Mouse (Mus musculus): ENCODE data around the gene Scimp.

The Scimp gene

DNA sequence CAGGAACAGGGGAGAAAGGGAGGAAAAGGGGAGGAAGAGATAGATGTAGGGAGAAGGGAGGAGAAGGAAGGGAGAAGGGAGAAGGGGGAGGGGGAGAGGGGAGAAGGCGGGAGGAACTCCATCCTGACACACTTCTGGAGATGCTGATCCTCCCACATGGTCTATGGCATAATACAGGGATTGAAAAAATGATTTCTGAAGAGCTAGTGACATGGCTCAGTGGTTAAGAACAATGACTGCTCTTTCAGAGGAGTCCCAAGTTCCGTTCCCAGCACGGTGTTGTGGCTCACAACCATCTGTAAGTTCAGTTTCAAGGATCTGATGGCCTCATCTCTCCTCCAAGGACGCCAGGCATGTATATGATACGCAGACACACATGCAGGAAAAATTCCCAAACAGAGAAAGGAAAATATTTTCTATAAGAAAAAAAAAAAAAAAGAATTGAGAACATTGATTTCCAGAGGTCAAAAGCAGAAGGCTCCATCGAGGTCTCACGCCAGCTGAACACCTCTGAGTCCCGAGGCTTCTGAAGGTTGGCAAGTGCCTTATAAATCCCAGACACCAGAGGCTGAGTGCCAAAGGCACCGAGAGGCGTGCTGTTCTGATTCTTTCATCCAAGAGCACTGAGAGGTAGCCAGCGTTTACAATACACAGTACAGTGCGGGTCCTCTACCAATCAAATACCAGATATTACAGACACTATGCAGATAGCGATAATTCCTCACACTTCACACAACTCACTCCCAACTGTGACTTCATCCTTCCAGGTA is 730 bp downstream of the Scimp start:
- in situ Hi-C loops (cut with MboI, MseI) = loop anchor here (5.0 kb wide), 1 partner anchor 34 kb away; no protein-coding TSS in a partner anchor

DNA sequence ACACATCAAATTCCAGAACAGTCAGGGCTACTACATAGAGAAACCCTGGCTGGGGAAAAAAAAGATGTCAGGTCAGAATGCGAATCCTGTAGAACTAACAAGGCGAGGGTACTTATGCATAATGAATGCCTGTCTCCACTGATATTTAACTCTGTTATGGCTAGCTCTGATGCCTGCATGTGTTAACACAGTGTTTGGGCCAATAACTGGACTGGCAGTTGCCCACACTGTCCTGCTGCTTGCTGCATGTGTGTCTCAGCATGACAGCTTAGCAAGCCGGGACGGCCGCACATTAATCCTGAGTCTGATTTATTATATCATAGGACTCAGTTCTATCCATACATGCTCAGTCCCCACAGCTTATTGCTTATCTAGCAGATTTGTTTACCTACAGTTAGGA is 1.3 kb downstream of the Scimp start:
- in situ Hi-C loops (cut with MboI, MseI) = loop anchor here (5.0 kb wide), 1 partner anchor 34 kb away; no protein-coding TSS in a partner anchor

DNA sequence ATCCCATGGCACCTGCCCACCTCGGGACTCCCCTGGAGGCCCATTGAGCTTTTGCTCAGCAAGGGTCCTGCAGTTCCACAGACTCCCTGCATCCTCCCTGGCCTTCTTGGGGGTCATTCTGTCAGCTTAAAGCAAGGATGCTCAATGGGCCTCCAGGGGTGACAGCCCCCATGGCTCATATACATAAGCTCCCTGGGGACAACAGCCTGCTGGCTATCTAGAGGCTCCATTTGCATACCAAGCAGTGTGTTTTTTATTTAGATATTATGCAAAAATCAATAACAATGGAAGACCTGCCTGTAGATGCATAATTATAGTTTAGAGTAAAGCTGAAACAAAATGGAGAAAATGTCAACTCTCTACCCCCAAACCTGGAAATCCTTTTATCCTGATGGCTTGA is 3.4 kb downstream of the Scimp start:
- in situ Hi-C loops (cut with MboI, MseI) = no loop called here

DNA sequence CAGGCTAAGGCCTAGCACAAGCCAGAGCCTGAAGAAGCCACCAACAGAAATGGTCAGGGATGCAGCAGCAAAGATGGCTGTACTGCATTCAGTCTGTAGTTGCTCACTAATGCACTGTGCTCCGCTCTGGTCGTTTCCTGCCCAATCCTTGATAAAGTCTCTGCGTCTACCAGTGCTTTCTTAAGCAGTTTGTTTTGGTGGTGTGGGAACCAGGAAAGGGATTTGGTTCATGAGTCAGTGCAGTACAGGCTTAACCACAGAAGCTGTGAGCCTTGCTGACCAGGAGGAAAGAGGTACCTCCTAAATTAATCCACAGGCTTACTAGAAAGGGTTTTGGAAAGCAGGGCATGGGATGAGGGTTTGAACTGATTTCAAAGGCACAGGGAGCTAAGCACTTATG is 4.3 kb downstream of the Scimp start:
- in situ Hi-C loops (cut with MboI, MseI) = no loop called here

DNA sequence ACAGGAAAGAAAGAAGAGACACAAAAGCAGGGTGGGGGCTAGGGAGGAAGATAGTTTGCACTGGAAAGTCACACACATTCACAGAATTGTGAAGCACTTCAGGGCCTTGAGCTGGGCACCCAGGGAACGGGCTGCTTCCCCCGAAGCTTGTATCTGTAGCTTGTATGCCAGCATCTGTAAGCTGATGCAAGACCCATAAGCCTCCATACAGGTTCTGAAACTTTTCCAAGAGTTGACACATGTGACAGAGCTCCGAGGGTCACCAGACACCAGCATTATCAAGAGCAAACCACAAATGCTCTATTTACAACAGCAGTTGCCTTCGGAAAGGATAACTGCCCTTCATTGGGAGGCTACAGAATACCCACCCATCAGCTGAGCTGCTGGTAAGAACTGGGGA is 4.8 kb downstream of the Scimp start:
- in situ Hi-C loops (cut with MboI, MseI) = no loop called here

DNA sequence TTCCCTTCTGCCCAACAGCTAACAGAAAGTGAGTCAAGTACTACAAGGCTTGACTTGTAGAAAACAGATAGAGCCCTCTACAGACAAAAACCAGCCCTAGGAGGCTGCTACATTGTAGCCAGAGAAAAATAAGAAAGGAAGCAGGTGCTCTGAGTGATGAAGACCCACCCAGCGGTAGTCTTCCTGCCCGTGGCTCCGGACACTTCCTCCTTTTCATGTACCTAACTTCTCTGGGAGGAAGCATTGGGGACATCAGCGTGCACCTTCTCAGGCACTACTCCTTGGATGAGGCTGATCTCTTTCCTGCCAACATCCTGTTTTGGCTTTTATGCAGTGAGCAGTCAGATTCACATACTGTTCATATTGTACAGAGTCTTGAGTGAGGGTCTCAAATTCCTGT is 5.7 kb downstream of the Scimp start:
- in situ Hi-C loops (cut with MboI, MseI) = no loop called here

DNA sequence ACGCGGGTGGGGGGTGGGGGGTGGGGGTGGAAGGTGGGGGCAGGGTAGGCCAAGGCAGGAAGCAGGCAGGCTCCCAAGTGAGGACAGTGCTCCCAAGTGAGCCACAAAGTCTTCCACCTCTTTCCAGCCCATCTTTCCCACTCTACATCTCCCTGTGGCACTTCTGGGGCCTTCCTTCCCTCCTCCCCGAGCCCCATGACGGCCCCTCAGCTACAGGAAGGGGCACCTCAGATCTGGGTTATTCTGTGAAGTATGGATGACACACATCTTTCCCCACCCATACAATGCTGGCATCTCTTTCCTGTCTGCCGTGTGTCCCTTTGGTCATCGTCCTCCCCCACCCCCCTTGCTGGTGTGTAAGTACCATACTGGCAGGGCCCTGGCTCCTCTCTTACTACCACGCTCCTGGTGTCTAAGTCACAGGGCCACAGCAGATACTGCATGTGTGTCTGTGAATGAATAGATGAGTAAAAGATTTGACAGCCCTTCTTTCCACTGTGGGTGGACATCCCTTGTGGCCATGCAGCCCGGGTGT is 6.7 kb downstream of the Scimp start:
- in situ Hi-C loops (cut with MboI, MseI) = no loop called here

DNA sequence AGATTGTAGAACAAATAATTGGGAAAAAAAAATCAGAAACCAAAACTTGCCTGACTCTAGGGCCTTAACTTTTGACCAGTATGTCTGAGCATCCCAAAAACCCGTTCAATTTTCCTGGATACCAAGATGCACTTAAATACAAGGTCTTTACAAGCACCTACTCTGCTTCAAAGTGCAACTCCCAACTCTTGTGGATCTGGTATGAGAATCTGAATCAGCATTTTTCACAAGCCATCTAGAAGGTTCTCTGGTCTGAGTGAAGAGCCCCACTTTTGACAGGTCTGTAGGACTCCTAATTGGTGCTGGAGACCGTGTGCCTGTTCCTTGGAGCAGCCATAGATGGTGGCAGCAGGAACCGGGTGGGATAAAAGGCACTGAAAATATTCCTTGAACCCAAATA is 8.0 kb downstream of the Scimp start:
- in situ Hi-C loops (cut with MboI, MseI) = no loop called here

DNA sequence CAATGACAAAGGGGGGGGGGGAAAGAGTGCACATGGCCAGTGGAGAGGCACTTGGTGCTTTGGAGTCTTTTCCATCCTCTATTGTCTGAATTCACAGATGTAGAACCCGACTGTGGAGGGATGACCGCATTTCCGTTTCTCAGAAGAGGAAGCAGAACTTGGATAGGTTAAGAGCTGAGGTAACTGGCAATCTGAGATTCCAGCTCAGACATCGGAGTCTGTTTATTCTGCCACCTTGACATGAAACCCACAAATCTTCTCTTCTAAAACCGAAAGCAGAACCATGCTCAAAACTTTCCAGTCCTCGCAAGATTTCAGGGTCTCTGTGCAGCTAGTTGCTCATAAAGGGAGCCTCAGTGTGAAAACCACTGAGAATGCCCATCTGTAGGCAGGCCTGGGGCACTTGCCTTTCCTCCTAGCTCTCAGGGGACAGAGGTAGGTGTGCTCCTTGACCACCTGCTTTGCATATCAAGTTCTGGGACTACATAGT is 8.6 kb downstream of the Scimp start:
- in situ Hi-C loops (cut with MboI, MseI) = no loop called here

DNA sequence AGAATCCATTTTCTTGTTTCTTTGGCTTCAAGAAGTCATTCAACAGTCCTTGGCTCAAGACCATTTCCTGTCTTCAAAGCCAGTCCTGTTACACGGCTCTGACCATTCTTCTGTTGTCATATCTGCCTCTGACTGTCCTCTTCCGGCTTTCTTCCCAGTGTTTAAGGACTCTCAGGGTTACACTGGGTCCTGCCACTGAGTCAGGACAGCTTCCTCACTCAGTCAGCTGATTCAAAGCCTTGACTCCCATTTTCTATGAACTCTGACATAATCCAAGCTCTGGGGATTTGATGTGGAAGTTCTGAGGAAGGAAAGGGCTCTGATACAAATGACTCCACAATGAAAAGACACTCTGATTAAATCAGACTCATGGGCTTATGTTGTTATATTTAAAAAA is 9.5 kb downstream of the Scimp start:
- in situ Hi-C loops (cut with MboI, MseI) = no loop called here

DNA sequence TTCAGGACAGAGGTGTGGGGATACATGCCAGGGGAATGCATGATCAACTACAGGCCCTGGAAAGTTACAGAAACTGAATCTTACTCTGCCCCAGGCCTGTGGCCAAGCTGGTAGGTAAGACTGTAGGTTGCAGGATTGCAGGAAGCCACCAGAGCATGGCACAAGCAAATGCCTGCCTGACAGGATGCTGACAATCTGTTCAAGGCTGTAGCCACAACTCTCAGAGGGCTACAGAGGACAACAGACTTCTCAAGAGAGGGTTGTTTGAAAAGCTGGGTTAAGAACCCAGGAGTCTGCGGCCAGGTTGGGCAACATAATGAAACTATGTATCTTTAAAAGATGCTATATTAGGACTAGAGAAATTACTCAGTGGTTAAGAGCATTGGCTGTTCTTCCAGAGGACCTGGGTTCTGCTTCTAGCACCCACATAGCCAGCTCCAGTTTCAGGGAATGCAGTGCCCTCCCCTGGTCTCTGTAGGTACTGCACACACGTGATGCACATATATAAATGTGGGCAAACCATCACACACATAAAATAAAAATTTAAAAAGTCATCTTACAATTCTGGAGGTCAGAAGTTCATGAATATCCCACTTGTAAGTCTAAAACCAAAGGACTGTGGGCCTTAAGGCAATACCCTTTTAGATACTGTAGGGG is 10.1 kb downstream of the Scimp start:
- in situ Hi-C loops (cut with MboI, MseI) = no loop called here

DNA sequence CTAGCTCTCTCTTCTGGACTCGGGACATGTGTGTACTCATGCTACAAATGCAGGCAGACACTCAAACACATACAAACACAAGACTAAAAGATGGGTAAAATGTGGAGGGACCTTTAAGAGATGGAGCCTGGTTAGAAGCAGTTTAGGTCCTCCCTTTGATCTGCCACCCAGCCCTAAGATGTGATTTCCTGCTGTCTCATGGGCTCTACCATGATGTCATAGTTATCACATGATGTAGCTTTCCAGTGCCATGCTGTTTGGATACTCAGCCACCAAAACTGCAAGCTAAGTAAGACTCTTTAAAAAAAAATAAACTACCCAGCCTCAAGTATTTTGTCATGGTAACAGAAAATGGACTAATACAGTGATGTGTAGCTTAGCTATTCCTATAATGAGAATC is 20.0 kb downstream of the Scimp start:
- in situ Hi-C loops (cut with MboI, MseI) = no loop called here

DNA sequence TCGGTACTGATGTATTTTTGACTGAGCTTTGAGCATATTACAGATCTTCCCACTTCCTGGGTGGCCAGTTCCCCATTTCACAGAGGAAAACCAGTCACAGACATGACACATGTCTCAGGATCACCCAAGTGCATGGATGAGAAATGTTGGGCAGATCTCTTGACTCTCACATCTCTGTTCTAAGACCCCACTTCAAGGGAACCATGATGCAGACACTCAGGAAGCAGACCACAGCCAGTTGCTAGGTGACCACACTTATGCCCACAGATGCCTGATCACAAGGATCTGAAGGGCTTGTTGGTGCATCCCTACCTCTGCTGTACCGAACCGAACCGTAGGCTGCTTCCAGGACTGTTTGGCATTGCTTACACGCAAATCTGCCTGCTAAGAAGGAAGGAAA is 20.7 kb downstream of the Scimp start:
- in situ Hi-C loops (cut with MboI, MseI) = no loop called here

DNA sequence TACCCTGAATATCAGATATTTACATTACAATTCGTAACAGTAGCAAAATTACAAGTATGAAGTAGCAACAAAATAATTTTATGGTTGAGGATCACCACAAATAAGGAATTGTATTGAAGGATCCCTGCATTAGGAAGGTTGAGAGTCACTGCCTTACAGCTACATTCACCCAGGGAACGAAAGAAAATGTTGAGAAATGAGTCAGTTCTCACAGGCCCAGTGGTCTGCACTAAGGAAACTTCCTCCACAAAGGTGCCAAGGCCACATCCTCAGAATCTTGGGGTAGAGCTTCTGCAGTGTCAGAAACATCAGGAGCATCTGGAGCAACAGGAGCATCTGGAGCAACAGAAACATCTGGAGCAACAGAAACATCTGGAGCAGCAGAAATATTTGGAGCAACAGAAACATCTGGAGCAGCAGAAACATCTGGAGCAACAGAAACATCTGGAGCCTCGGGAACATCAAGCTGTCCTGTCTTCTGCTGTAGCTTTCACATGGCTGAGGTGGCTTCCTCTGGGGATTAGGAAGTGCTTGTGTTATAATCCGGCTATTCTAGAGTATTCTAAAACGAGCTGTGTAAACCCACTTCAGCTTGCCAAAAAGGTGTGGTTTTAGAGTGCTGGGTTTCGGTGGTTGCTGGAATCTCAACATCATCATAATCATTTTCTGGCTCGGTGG is 21.4 kb downstream of the Scimp start:
- in situ Hi-C loops (cut with MboI, MseI) = no loop called here

DNA sequence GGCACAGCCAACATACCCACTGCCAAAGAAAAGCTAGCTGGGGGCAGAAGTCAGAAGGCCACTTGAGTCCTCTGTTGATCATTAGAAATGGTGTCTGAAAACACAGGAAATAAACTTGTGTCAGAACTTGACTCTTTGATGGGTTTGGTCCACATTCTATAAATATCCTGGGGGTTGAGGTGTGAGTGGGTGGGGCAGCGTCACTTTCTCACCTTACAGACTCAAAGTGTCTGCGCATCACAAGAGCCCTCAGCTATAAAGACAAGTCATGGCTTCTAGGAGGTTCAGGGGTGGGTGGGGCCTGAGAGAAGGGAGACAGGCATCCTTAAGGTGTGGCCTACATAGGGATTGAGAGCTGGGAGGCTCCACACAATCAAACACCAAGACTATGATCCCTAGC is 22.0 kb downstream of the Scimp start:
- in situ Hi-C loops (cut with MboI, MseI) = no loop called here

DNA sequence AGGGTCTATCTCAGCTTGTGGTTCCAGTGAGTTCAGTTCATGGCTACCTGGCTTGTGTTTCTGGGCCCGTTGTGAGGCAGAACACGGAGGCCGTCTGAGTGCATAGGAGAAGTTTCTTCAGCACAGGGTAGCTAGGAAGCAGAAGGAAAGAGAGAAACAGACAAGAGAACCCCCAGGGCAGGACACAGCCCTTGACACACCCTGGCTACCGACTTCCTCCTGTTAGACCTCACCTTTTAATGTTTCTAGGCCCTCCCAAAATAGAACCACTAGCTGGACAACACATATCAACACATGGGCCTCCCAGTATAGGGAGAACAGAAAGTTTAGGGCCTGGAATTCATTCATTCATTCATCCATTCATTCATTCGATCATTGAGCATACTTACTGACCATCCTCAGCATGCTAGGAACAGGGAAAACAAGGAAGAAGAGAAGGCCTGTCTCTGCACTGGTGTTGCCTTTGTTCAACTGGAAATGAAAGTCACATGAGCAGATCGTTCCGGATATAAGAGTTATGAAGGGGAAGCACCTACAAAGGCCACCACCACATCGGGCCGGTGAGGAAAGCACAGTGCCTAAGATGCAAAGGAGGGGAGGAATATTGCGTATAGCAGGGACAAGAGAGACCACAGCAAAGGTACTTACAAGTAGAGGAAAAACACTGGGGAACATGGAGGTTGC is 23.3 kb downstream of the Scimp start:
- in situ Hi-C loops (cut with MboI, MseI) = no loop called here

DNA sequence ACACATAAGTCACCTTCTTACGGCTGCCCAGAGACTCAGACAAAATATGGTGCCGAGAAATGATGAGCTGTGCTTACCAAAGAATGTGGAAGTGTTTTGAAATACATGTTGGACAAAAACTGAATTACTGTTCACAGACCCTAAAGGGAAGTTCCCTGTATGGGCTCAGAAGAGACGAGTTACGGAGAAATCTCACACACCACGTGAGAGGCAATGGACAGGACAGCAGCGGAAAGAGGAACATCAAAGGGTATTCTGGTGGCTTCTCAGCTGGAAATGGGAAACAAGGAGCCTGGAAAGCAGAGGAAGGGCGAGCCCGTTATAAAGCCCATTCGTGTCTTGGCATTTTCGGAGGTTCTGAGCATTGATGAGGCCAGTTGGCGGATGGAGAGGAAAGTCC is 25.3 kb downstream of the Scimp start:
- in situ Hi-C loops (cut with MboI, MseI) = no loop called here

DNA sequence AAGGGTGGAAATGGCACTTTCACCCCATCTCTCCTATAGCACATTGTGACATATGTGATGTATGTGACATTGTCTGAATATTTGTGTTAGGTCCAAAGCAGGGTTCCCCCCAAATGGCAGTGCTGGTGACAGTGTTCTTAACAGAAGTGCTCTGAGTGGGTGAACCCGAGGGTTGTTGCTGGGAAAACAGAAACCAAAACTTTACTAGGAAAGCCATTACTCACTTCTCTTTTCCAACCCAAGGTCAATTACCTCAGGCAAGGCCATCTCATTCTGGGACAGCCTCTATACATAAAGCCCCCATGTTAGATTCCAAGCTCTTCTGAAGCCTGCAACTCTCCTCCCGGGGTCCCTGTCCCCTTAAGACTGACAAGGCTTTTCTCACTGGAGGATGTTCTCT is 26.5 kb downstream of the Scimp start:
- in situ Hi-C loops (cut with MboI, MseI) = no loop called here

DNA sequence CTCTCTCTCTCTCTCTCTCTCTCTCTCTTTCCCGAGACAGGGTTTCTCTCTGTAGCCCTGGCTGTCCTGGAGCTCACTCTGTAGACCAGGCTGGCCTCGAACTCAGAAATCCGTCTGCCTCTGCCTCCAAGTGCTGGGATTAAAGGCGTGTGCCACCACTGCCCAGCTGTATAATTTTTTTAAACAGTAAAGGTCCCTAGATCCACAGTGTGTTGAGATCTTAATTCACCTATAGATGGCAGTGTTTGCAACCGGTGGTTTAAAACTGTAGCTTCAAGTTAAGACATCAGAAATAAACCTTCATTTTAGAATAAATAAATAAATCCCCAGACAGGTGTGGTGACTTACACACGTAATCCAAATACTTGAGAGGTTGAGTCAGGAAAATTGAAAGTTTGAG is 34.3 kb downstream of the Scimp start:
- in situ Hi-C loops (cut with MboI, MseI) = loop anchor here (5.0 kb wide), 1 partner anchor 34 kb away; the partner anchor contains the start of gene Scimp

DNA sequence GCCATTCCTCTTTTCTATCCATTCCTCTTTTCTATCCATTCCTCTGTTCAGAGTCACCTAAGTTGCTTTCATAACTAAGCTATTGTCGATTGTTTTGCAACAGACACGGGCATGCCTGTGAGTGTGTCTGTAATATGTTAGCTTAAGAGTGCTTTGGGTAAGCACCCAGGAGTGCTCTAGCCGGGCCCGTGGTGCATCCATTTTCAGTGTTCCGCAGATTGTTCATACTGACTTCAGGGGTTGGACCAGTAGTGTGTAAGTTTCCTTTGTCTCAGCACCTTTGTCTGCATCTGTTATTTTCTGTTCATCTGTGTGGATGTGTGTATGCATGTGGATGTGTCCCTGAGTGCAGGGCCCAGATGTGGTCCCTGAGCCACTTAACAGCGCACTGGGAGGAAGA is 34.8 kb downstream of the Scimp start:
- in situ Hi-C loops (cut with MboI, MseI) = loop anchor here (5.0 kb wide), 1 partner anchor 35 kb away; the partner anchor contains the start of gene Scimp

DNA sequence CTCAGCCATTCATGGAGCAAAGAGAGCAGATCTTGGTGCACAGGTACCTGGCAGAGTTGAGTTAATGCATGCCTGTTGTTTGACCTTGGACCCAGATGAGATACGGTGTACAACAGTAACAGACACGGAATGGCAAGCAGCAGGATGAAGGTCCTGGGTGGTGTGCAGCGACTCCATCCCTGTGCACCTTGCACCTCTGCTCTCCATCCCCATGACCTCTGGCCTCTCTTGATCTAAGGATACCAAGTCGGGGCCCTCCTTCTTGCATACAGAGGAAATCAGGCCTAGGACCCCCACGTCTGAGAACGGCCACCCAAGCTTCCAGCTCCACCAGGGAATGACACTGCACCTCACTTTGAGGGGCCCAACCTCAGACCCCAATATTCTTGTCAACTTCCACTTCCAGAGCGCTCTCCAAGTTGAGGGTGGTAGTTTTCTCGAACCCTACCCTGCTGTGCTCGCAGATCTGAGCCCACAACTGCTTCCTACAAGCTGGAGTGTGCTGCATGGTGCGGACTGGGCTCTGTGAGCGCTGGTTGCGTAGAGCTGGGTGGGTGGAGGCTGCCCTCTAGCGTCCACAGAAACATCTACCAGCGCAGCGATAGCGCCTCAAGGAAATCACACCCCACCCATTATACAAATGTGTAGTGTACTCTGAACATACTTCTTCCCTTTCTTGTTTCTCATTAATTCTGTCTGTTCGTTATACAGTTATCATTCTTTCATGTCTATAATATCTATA is 35.4 kb downstream of the Scimp start:
- in situ Hi-C loops (cut with MboI, MseI) = loop anchor here (5.0 kb wide), 1 partner anchor 35 kb away; the partner anchor contains the start of gene Scimp

All from regulatory T cell (primary cell).